Mouse (Mus musculus): ENCODE results near the gene F930015N05Rik. TPM values are rescaled to one million over a fixed set of nuclear protein-coding genes. Genes with fewer than 3 reads are reported as not detected.

F930015N05Rik gene
- not detected for polyA plus RNA-seq (2017; shearing (Covaris generic))

DNA sequence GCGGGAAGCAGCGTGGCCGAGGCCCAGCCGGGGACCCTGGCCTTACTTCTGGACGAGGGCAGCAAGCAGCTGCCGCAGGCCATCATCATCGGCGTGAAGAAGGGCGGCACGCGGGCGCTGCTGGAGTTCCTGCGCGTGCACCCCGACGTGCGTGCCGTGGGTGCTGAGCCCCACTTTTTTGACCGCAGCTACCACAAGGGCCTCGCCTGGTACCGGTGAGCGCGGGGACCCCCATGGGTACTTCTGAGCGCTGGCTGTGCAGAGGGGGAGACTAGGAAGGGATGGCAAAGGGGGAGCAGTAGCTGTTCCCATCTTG is at the start of gene F930015N05Rik:
Gene F930015N05Rik, minus strand, starts transcription at position 242 of the 316 bp plus-strand sequence.
- ATAC-seq: no peak

DNA sequence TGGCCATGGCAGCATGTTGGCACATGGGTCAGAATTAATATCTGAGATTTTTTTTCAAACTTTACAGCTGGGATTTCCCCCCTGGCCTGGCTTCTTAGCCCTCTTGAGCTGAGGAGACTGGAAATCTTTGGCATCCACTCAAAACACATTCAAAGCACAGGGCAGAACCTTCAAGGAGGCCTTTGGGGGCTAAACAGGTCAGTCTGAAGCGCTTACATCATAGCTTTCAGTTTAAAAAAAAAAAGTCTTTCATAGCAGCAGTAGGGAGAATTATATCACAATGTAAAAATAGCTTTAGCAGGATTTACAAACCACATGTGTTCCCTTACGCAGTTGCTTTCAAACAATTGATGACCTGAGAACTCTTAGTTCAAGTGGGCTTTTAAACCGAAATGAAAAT is 45.0 kb upstream of the F930015N05Rik start:
- no peak for ATAC-seq

GRCm38 (mm10) chr11:64473679-64474078 is 37.2 kb upstream of the F930015N05Rik start:
- ATAC-seq: no peak

DNA sequence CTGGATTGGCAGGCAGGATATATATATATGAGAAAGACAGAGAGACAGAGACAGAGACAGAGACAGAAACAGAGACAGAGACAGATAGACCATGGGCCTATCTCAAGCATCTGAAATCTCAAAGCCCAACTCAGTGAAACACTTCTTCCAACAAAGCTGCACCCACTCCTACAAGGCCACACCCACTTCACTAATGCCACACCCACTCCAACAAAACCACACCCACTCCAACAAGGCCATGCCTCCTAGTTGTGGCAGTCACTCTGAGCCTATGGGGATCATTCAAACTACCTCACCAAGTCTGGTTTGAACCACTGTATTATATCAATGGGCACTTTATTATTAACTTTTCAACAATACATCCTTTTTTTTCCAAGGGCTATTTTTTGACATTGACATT is 34.2 kb upstream of the F930015N05Rik start:
- ATAC-seq: no peak

DNA sequence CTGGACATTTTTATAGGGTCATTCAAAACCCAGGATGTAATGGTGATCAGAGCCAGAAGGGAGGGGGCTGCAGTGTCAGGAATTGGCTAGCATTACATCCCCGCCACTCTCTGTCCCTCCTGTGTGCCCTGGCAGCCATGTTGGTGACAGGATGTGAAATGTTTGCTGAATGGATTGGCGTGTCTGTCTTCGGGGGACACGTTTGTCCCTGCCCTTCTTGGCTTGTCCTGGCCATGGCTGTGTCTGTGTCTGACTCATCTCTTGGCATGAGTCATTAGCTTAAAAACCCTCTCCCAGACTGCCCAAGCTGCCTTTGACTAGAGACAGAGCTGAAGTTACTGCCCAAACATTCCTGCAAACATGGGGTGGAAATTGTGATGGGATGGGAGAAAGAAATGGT is 32.3 kb upstream of the F930015N05Rik start:
- ATAC-seq: no peak

DNA sequence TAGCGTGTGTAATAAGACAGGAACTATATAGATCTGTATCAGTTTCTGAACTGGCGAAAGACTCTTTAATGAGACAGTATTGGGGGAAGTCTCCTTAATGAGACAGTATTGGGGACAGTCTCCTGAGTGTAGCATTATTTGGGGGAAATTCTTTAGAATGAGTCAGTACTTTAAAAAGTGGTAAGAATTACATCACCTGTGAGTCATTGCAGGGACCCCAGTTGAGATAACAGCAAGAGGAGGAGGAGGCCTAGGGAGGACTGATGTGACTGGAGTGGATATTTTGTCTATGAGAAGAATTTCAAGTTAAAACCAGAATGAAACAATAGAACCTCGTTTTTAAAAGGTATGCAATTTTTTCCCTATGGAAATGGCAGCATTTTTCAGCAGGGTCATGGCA is 25.3 kb upstream of the F930015N05Rik start:
- no peak for ATAC-seq

GRCm38 (mm10) chr11:64448586-64449315 is 12.3 kb upstream of the F930015N05Rik start:
- no peak for ATAC-seq

GRCm38 (mm10) chr11:64445227-64445626 is 8.8 kb upstream of the F930015N05Rik start:
- no peak for ATAC-seq

GRCm38 (mm10) chr11:64442701-64443100 is 6.2 kb upstream of the F930015N05Rik start:
- ATAC-seq: no peak

- no peak for ATAC-seq
Measured at GRCm38 (mm10) chr11:64442119-64442518, 5.7 kb upstream of the F930015N05Rik start.

GRCm38 (mm10) chr11:64438909-64439308 is 2.5 kb upstream of the F930015N05Rik start:
- ATAC-seq: no peak

- no peak for ATAC-seq
Measured at GRCm38 (mm10) chr11:64437721-64438120, 1.3 kb upstream of the F930015N05Rik start.

- no peak for ATAC-seq
Measured at GRCm38 (mm10) chr11:64436791-64437298, 392 bp upstream of the F930015N05Rik start.

- no peak for ATAC-seq
Measured at GRCm38 (mm10) chr11:64435546-64436411, 674 bp downstream of the F930015N05Rik start.

DNA sequence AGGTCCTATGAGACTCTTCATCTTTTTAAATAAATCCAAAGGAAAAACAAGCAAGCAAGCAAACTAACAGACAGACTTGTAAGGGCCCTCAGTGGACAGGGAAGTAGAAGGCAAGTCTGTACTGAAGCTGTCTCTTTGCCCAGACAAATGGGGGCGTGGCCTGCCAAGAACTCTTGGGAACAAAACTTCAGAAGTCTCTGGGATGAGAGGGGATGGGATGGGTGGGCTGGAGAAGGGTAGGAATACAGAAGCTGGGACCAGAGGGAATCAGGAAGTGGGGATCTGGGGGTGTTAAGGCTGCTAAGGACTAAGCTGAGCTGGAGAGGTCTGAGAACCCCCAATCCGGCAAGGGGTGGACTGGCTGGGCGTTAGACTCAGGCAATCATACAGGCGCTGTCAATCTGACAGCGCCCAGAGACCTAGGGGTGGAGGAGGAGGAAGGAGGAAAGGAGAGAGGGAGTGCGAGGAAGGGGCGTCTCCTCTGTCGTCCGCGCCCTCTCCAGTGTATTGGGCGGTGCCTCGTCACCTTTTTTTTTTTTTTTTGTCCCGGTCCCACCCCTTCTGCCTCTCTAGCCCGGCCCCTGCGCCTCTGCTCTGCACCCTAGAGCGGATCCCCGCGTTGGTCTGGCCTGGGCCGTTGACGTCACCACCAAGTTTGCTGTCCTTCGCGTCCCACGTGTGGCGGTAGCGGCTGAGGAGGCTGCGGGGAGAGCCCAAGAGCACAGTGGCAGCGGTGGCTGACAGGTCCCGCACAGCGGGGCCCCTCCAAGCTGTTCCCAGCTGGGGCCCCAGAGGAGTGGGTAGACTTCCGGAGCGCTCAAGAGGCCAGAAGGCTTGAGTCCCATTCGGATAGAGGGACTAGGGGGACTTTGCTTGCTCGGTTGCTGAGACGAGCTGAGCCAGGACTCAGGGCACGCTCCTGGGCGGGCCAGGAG is 1.6 kb downstream of the F930015N05Rik start, which contains the start of gene Hs3st3a1:
Gene Hs3st3a1, plus strand, starts transcription at position 722 of the 935 bp plus-strand sequence.
- ATAC-seq: no peak

DNA sequence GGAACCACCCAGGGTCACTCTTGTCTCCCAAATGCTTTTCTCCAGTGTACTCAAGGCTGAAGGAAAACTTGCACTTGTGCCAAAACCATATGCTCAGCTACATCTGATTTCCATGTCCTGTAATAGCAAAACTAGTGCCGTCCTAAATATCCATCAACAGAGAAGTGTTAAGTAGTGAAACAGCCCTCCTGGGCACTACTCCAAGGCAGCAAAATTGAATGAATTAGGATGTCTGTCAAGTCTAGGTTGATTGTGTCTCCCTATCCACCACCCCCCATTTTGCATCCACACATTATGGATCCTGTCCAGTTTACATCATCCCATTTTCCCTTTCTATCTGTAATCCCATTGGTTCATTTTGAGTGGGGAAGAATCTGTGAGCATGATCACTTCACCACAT is 17.5 kb downstream of the F930015N05Rik start:
- no peak for ATAC-seq

GRCm38 (mm10) chr11:64400534-64401093 is 35.8 kb downstream of the F930015N05Rik start:
- no peak for ATAC-seq

DNA sequence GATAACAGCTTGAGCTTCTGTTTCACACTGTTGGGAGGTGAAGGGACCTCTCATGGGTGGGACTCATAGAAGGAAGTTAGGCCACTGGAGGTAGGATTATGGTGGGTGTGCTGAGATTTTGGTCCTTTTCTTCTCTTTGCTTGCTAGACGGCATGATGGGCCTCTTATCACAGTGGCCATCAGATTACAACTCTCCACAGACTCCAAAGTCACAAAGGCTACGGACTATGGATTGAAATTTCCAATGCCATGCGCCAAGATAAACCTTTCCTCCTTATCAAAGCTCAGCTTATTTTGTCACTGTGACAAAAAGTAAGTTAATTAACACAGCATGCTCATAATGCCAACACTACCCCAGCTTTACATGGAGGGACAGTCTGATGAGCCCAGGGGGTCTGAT is 38.8 kb downstream of the F930015N05Rik start:
- no peak for ATAC-seq

DNA sequence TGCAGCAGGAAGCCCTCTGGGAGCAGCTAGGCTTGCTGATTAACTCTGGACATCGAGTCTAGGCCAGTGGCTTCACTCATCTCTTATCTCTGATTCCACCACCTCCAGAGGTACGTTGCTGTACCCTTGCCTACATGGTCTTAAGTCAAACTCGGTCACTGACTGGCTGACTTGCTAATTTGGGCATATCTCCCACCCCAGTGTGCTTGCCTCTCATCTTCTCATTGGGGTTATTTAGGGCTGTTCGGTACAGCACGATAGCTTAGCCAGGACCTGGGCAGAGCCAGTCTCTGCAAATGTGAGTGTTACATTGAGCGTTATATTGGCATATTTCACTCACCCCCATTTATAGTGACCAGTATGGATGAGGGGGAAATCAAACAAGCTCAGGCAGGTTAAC is 39.5 kb downstream of the F930015N05Rik start:
- no peak for ATAC-seq

- peak; percentile 72 for ATAC-seq
Measured at GRCm38 (mm10) chr11:64396331-64396881, 40.0 kb downstream of the F930015N05Rik start.

DNA sequence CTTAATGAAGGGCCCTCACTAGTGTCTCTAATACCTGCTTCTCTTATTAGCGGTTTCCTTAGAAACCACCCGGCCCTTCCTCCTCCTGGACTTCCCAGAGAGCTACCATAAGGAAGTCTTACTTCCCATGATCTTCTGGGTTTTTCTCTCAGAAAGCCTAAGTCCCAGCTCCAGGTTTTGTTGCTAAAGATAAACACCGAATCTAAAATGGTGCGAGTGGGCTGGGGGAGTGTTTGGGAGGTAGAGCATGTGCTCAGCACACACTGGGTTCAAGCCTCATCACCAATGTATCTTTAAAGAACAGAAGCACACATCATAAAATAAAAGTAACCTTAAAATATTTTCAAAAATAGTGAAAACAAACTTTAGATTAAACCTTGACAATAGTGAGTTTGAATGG is 50.1 kb downstream of the F930015N05Rik start:
- ATAC-seq: no peak
